Mouse (Mus musculus): ENCODE measurements around the gene Angptl4.
A peak's percentile ranks its signal among the peaks of the same experiment; 100 is the strongest.
"Not testable (repeated sequence)": the region's sequence is repeated elsewhere in the genome, so short reads cannot be mapped to it uniquely, and the experiment has no call there.

The Angptl4 gene

DNA sequence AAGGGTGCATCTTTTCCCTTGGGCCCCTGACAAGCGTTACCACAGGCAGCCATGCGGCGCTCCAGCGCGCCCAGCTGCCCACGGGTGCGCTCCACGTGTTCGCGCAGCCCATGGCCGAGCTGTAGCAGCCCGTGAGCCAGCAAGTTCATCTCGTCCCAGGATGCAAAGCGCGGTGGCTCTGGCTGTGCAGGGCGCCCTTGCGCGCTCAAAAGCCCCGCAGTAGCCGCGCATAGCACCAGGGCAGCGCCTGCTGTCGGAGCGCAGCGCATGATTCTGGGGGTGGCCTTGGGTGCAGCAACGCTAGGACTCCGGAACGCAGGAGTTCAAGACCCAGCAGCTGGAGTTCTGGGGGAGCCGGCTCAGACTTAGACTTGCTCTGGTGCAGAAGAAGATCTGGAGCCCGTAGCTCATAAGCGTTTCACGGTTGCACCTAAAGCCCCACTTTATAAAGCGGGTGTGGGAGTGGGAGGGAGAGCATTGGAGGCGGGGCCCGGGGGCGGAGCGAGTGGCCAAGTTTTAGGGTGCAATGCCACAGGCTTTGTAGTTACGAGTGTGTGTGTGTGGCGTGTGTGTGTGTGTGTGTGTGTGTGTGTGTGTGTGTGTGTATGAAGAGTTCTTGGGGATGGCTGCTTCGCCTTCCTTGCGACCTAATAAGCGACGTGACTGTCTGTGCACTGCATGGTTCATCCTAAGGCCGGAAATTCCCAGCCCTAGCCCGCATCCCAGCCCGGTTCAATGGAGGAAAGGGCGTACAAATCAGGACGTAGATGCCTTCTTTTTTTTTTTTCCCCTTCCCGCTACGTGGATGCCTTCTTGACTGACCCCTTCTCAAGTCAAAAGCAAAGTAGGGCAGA is at the start of gene Angptl4:
Gene Angptl4 (minus strand): TSS at position 707 of the 854 bp plus-strand sequence.
- peak; percentile 74 for DNase-seq (ENCODE audit: low spot score)

- DNase-seq (ENCODE audit: low spot score) = no peak
Measured at GRCm38 (mm10) chr17:33829561-33829960, 47.9 kb upstream of the Angptl4 start.

DNA sequence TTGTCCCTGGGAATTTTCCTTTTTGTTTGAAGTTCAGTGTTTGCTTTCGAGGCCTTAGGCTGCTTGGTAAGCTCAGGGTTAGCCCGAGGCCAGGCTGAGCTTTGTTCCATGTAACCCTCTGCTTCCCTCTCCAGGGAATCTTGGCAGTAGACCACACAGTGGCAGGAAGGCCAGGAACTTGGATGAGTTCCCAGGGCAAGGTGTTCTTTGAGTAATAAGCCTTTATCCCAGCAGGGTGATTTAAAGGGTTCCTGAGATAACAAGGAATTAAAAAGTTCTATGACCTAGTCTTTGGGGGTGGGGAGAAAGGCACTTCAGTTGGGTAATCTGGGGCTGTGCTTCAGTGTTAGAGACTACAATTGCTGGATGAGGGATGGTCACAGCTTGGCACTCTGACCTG is 47.3 kb upstream of the Angptl4 start:
- DNase-seq (ENCODE audit: low spot score) = no peak

GRCm38 (mm10) chr17:33826850-33827249 is 45.2 kb upstream of the Angptl4 start:
- DNase-seq (ENCODE audit: low spot score) = peak; percentile 90

- no peak for DNase-seq (ENCODE audit: low spot score)
Measured at GRCm38 (mm10) chr17:33825462-33825861, 43.8 kb upstream of the Angptl4 start.

GRCm38 (mm10) chr17:33824997-33825330 is 43.3 kb upstream of the Angptl4 start:
- not testable (repeated sequence) for DNase-seq (ENCODE audit: low spot score)

DNA sequence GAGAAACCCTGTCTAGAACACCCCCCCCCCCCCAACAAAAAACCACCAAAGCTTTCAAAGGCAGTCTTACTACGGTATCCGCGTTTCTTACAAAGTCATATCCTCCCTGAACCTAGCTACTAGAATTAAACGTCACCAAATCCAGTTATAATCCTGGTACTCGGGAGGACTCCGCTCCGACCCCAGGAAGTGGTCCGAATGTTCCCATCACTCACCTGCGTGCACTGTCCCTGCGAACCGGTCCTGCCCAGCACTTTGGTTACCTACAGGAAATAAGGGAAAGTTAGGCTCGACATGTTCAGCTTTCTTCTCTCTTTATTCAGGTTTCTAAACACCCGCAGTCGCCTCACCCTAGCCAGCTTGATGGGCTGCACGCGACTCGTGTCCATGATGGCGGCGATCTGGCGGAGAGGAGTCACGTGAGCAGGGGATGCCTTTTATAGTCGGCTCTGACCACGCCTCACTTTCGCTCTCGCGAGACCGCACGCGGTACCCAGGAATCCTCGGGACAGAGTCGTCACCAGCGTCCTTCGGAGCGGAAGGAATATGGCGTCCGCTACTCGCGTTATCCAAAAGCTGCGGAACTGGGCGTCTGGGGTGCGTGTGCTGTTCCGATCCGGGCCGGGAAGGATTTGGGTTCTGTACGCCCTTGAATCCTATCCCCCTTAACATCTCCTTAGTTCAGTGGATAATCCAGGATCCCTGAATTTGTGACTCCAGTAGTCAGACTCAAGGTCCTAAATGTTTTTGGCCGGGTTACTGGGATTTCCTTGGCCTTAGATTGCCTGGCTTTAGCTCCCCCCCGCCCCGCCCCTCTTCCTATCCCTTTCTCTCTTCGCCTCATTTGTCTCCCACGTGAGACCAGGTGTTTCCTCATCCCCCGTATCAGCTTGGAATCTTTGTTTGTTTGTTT is 42.7 kb upstream of the Angptl4 start, which contains the start of the genes Rps28 and Ndufa7:
Gene Rps28 (minus strand): TSS at position 479 of the 913 bp plus-strand sequence.
Gene Ndufa7 (plus strand): TSS at position 489 of the 913 bp plus-strand sequence.
- peak; percentile 99 for DNase-seq (ENCODE audit: low spot score)

GRCm38 (mm10) chr17:33823171-33823570 is 41.5 kb upstream of the Angptl4 start:
- not testable (repeated sequence) for DNase-seq (ENCODE audit: low spot score)

DNA sequence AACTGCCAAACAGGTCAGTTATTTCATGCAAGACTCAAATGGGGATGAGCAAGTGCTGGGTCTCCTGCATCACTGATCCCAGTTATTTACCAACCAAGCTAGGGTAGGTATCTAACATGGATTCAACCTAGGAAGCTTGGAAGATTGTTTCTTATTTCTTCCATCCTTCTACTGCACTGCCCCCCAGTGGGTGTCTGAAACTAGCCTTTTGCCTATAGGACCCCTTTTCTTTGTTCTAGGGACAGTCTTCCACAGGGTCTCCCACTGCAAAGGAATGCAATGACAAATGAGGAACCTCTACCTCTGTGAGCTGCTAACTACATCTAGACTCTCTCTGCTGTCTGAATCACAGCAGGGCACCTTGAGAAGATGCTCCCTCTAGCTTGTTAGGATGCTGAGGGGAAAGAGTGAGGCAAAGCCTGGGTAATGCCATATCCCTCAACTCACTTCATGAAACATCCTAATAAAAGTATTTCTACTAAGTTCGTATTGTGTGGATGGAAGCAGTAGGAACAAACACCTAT is 40.9 kb upstream of the Angptl4 start:
- DNase-seq (ENCODE audit: low spot score) = peak; percentile 33

- DNase-seq (ENCODE audit: low spot score) = no peak
Measured at GRCm38 (mm10) chr17:33817969-33818643, 36.5 kb upstream of the Angptl4 start.

- peak; percentile 95 for DNase-seq (ENCODE audit: low spot score)
Measured at GRCm38 (mm10) chr17:33817184-33817968, 35.7 kb upstream of the Angptl4 start.

DNA sequence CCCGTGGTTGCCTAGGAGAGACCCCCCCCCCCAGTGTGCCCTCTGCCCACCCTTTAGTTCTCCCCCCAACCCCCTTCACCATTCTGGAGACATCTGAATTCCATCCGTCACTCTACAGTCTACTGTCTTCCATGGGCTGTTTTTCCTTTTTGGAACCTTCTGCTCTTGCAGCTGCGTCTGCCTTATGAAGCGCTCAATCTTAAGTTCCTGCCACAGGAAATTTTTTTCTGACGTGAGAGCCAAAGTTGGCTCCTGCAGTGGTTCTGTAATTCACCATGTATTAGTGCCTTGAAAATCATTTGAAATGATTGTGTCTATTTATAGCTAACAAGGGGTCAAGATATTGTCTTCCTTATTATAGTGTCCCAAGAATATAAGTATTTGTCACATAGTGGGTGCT is 35.0 kb upstream of the Angptl4 start:
- DNase-seq (ENCODE audit: low spot score) = no peak

- DNase-seq (ENCODE audit: low spot score) = no peak
Measured at GRCm38 (mm10) chr17:33815399-33815798, 33.8 kb upstream of the Angptl4 start.

DNA sequence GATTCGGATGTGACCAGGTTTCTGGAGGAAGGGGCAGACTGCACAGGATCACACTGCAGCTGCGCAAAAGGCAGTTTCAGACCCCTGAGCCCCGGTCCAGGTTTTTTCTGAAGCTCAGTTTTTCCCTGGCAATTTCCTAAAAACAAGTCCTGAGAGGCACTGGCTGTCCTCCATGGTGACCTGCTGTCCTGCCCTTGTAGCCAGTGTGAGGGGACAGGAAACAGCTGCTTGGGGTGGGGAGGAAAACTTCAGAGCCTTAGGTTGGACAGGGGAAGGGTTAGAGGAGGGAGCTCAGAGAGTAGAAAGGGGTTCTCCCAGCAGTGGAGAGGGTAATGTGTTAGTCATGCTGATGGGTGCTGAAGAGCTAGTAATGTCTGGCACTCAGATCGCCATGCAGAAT is 31.4 kb upstream of the Angptl4 start:
- no peak for DNase-seq (ENCODE audit: low spot score)

- no peak for DNase-seq (ENCODE audit: low spot score)
Measured at GRCm38 (mm10) chr17:33812475-33812874, 30.8 kb upstream of the Angptl4 start.

DNA sequence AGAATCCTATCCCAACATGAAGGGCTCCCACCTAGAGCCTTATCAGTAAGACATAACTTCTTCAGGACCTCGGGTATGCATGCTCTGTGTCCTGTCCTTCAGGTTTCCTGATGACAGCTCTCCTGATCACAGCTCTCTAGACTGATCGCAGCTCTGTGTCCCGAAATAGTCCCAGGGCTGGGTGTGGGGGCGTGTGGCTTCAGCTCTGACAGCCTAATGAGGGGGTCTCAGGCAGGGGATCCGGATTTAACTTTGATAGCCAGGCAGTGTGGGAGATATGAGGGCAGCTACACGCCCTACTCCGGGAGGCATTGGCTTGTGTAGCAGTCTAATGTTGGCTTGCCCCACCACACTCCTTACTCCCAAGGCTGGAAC is 29.5 kb upstream of the Angptl4 start:
- no peak for DNase-seq (ENCODE audit: low spot score)

DNA sequence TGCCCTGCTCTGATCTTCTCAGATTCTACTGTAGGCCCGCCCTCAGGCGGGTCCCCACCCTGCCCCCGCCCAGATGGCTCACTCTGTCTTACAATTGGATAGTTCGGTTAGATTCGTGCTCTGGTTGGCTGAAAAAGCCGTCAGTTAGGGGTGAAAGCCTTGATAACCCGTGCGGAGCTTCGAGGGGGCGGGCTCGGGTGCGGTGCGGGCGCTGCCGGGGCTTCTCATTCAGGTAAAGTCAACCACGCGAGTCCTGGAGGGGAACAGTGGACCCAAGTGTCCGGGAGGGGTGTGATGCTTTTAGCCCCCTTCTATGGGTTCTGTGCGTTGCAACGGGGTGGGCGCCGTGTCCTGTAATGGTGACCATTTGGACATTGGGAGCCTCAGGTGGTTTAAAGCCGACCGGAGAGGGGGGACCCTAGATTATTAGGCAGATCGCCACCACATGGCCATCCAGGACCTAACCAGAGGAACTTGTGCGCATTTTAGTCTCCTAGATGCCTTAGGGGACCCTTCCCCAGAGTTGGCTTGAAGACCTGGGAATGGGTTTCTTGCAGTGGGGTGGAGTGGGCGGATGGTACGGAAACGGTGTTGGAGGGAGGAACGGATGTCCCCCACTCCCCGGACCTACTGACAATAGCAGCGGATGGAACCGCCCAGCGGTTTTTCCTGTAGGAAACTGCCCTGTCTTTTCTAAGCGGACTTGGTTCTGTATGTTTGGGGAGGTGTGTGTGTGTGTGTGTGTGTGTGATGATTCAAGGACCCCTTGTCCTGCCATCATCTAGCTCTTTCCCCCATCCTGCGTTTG is 28.9 kb upstream of the Angptl4 start, which contains the start of gene Kank3:
Gene Kank3 (plus strand): TSS at position 186 of the 808 bp plus-strand sequence.
- DNase-seq (ENCODE audit: low spot score) = peak; percentile 96

DNA sequence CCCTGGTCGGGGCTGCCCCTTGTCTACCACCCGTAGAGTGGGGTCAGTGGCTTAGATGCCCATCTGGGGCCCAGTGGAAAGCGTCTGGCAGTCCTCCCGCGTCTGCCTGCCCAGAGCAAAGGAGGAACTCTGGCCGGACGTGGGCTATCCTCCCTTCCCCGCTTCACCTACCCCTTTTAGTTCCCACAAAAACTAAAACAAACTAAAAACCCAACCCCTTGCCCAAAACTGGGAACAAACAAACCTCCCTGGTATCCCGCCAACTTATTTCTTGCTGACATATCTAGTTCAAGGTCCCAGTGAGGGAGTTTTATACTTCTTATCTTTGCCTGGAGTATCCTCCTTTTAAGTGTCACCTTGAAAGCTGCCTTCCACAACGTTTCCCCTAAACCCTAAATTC is 26.6 kb upstream of the Angptl4 start:
- no peak for DNase-seq (ENCODE audit: low spot score)

- no peak for DNase-seq (ENCODE audit: low spot score)
Measured at GRCm38 (mm10) chr17:33807181-33807888, 25.7 kb upstream of the Angptl4 start.

DNA sequence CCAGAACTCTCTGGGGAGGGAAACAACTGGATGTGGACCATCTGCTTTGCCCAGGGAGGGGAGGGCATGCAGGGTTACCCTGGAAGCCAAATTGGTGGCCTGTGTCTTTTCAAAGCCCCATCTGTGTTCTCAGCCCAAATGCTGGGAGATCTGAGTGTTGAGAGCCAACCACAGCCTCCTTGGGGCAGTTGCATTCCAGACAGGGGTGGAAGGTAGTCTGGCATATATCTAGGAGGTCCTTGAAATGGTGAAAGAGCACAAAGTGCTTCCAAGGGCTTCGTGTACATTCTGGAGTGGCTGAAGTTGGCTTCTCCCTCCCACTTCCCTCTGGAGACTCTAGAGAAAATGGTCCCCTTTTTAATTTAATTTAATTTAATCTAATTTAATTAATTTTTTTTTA is 23.1 kb upstream of the Angptl4 start:
- no peak for DNase-seq (ENCODE audit: low spot score)
